20 mouse cellular contexts compared by ENCODE assay signal in genomic region chr8:34623783-34624182, GRCm38 (mm10).
DNase-seq lines count a peak whose midpoint lies in the region; ATAC-seq lines count a peak whose summit lies in the region.
"Had no signal": no experiment of that assay in that cellular context is flagged by ENCODE, and none has a peak within 500 bp of the region (broad histone marks: within the 10 kb centered on the region; RNA-seq: fewer than 3 reads in every experiment).

No protein-coding gene starts in this region.

- H3K36me3 ChIP-seq in megakaryocyte, embryonic 14.5 days (replicated peaks; ENCODE audit: low read length), result no peaks in the 10 kb centered on the region
- H3K36me3 ChIP-seq: embryonic facial prominence, embryonic 10.5 days; G1E; heart, embryonic 15.5 days; hindbrain, embryonic 10.5 days had no signal

- peaks cover 24% of the 10 kb centered on the region for H3K4me1 ChIP-seq in megakaryocyte, embryonic 14.5 days
- H3K4me1 ChIP-seq: embryonic facial prominence, embryonic 10.5 days; heart, embryonic 15.5 days; hindbrain, embryonic 10.5 days had no signal

- intact Hi-C loops in left cerebral cortex, postnatal 4 days (cut with DNase I), result no loop called here

- DNase-seq in retina, embryonic 14.5 days (ENCODE audit: low spot score), result peak; percentile 6
- no peak for DNase-seq in retina, postnatal 1 day
- DNase-seq in adipocyte (ENCODE audit: low spot score), result no peak
- DNase-seq in left cerebral cortex, postnatal 4 days, result no peak
- DNase-seq in gastrocnemius, postnatal 10 days, result no peak
- DNase-seq: adrenal gland, postnatal 14 days; cerebellum, adult 18-20 months; cerebellum, adult 9-11 months; cerebellum, postnatal 36 days; forebrain, postnatal 0 days; gastrocnemius, postnatal 25 days; heart, adult 18-20 months; heart, postnatal 14 days had no signal

- H3K4me3 ChIP-seq in megakaryocyte, embryonic 14.5 days (replicated peaks), result peak overlapping the region; percentile 46
- H3K4me3 ChIP-seq: embryonic facial prominence, embryonic 10.5 days; forebrain, embryonic 13.5 days; heart, embryonic 15.5 days; hindbrain, embryonic 10.5 days had no signal

- peaks cover 16% of the 10 kb centered on the region for H3K27me3 ChIP-seq in megakaryocyte, embryonic 14.5 days (replicated peaks)
- H3K27me3 ChIP-seq: forebrain, embryonic 13.5 days; heart, embryonic 15.5 days had no signal

- H3K9me3 ChIP-seq in megakaryocyte, embryonic 14.5 days, result no peaks in the 10 kb centered on the region
- H3K9me3 ChIP-seq: embryonic facial prominence, embryonic 10.5 days; forebrain, embryonic 13.5 days; heart, embryonic 15.5 days; hindbrain, embryonic 10.5 days had no signal

- ATAC-seq in hematopoietic stem cell, adult 5-6 weeks (replicated peaks in 1 of 2; ENCODE audit: insufficient read depth in 1 of 2, low FRiP score in 2 of 2, low TSS enrichment in 1 of 2, low read depth in 1 of 2, poor library complexity in 2 of 2, severe bottlenecking in 2 of 2), result peak; percentile 68 to 83; a peak in 3 of 4 replicates
- ATAC-seq: forebrain, embryonic 13.5 days; forebrain, postnatal 0 days had no signal
